Mouse (Mus musculus) brain, embryonic 18.5 days (tissue): ENCODE data around the gene Tead3.
"Not testable (repeated sequence)": the region's sequence is repeated elsewhere in the genome, so short reads cannot be mapped to it uniquely, and the experiment has no call there.

ENCODE experiments used
- DNase-seq: peaks from one replicate; pipeline ENCODE4 v3.0.0-alpha.2; 2012; ENCODE audit warnings: low read depth, low spot score

Gene Tead3

DNA sequence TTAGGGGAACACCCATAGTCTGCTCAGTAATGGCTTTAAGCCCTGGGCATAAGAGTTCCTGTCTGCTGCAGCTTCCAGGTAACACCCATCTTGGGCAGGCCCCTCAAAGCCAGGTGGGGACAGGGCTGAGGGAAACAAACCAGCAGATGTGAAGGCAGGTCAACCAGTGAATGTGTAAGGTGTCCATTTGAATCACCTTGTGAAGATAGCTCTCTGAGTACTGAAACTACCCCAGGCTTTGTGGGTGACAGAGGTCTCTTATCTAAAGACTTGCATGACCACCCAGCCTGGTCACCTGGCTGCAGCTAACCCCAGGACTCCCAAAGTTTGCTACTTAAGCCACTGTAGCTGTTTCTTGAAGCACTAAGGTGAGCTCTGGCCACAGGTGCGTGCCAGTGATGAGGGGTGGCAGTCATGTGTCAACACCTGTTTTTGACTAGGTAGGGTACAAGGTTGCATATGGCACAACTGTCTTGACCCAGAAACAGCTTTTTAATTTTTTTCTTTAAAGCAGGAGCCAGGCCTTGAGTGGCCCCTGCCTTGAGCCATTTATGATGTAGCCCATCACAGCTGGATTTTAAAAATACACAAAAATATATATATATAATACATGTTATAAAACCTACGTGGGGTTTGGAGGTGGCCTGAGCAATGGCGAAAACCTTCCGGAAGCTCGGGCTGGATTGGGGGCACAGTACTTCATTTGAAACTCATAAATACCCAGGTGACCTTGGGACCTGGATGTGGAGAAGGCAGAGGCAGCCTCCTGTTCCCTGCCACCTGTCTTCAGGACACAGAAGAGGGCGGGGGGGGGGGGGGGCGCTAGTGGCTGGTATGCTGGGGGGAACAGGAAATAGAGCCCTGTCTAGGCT, 19.1 kb downstream of the Tead3 start:
- no peak for DNase-seq

DNA sequence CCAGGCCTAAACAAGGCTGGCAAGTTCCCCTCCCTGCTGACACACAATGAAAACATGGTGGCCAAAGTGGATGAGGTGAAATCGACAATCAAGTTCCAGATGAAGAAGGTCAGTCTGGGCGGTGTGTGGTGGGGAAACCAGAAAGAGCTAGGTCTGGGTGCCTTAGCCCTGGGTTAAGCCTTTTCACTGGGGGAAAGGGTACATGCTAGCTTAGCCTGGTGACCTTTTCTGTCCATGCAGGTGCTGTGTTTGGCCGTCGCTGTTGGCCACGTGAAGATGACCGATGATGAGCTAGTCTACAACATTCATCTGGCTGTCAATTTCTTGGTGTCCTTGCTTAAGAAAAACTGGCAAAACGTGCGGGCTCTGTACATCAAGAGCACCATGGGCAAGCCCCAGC, 20.0 kb downstream of the Tead3 start:
- DNase-seq, result not testable (repeated sequence)

- no peak for DNase-seq
Measured at GRCm38 (mm10) chr17:28330232-28330546, 20.4 kb downstream of the Tead3 start.

- DNase-seq, result no peak
Measured at GRCm38 (mm10) chr17:28329503-28330231, 20.9 kb downstream of the Tead3 start.

DNA sequence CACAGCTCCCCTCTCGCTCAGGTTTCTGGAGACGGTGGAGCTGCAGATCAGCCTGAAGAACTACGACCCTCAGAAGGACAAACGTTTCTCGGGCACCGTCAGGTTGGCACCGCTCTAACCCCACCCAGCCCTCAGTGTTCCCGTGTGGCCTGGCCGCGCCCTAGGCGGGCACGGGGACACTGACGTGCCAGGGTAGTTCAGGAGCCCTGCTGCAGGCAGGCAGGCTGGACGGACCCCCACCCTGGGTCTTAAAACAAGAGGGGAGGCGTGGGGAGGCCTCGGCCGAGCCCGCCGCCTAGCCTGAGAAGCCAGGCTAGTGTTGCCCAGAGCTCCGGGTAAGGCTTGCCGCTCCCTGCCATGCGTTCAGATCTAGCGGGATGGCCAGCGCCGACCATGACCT, 21.7 kb downstream of the Tead3 start:
- no peak for DNase-seq

GRCm38 (mm10) chr17:28328366-28328928, 22.2 kb downstream of the Tead3 start, which contains the start of gene Rpl10a:
Gene Rpl10a, plus strand, starts transcription at chr17:28328471.
- DNase-seq, result peak; percentile 89

- no peak for DNase-seq
Measured at GRCm38 (mm10) chr17:28327673-28328325, 22.8 kb downstream of the Tead3 start.

- no peak for DNase-seq
Measured at GRCm38 (mm10) chr17:28326951-28327350, 23.7 kb downstream of the Tead3 start.

- DNase-seq, result no peak
Measured at GRCm38 (mm10) chr17:28325751-28326150, 24.9 kb downstream of the Tead3 start.

DNA sequence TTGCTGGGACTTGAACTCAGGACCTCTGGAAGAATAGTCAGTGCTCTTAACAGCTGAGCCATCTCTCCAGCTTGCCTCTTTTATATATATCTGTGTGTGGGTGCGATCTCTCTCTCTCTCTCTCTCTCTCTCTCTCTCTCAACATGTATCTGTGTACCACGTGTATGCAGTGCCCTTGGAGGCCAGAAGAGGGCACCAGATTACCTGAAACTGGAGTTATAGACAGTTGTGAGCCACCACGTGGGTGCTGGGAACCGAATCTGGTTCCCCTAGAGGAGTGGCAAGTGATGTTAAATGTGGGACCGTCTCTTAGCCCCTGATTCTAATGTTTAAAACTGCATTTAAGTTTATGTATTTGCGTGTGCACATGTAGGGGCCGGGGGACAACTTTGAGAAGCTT, 26.2 kb downstream of the Tead3 start:
- not testable (repeated sequence) for DNase-seq

DNA sequence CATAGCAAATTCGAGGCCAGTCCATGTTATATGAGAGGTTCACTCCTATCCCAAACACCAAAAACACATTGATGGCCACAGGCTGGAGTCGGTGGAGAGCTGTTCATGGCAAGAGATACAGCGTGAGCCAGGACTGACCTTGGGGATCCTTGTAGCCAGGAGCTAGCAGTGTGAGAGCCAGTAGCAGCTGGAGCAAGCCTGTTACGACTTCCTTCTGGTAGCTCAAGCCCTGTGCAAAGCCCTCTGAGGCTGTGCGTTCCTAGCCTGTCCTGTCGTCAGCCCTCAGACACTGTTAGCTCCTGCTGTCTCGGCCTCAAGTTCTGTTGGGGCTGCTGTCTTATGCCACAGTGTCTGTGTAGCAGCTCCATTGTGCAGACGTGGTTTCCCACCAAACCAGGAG, 26.8 kb downstream of the Tead3 start:
- DNase-seq, result no peak

- DNase-seq, result no peak
Measured at GRCm38 (mm10) chr17:28321700-28322099, 28.9 kb downstream of the Tead3 start.

- DNase-seq, result no peak
Measured at GRCm38 (mm10) chr17:28317725-28318124, 32.9 kb downstream of the Tead3 start.

DNA sequence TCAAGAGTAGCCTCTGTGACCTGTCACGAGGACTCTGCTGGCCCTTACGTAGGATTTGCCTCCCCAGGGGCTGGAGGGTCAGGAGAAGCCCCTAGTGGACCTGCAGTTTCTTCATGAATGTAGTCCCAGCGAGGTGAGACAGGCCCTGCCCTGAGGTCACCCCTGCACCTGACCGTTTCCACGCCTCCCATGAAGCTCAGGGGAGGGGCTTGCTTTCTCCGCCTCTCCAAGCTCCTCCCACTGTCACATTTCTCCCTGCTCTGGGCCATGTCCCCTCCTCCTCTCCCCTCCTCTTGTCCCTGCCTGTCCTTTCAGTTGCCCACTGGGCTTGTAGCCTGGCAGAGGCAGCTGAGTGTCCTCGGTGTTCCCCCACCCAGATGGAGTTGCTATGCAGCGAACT, 33.5 kb downstream of the Tead3 start:
- no peak for DNase-seq

DNA sequence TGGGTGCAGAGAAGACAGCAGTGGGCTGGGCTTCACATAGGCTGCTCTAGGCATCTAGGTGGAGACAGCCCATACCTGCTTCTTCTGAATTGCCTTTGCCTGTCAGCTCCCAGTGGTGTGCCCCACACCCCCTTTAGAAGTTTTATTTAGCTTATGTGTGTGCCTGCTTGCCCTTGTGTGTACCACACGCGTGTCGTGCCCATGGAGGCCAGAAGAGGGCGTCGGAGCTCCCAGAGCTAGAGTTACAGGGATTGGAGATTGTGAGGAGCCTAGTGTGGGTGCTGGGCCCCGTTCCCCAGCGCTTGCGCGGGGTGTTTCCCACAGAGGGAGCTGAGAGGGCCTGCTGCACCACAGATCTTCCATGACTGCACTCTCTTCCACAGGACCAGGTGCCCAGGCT, 34.1 kb downstream of the Tead3 start:
- no peak for DNase-seq

GRCm38 (mm10) chr17:28315611-28316160, 34.9 kb downstream of the Tead3 start:
- DNase-seq, result no peak

- DNase-seq, result no peak
Measured at GRCm38 (mm10) chr17:28313880-28314225, 36.8 kb downstream of the Tead3 start.

- DNase-seq, result peak; percentile 97
Measured at GRCm38 (mm10) chr17:28313212-28313879, 37.3 kb downstream of the Tead3 start, which contains the start of gene Fance. Gene Fance, plus strand, starts transcription at chr17:28313519.

GRCm38 (mm10) chr17:28312232-28313211, 38.1 kb downstream of the Tead3 start:
- no peak for DNase-seq
